Mouse (Mus musculus): ENCODE measurements around the gene Zfp61.

DNA sequence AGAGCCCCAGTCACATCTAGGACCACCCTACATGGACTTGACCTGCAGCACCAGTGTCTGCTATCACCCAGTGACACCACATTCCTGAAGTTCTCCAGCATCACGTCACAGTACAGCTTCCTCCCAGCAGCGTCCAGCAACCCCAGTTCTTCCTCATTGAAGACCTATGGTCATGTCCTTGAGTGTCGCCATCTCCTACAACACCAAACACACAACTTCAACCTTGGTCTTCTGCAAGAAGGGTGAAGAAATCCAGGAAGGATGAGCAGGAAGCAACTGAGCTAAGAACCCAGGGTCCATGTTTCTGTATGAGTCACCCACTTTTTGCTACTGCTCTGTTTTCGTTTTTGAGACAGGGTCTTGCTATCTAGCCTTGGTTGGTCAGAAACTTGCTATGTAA, 21.6 kb upstream of the Zfp61 start:
- TF ChIP-seq CTCF (IDR thresholded peaks at IDR 0.05) (no peak), EP300 (IDR thresholded peaks at IDR 0.05) (no peak)
